Mouse (Mus musculus) activated CD4-positive, CD25-positive, alpha-beta regulatory T cell, adult 4 months (primary cell): ENCODE data around the gene Gm21992. TPM values are rescaled to one million over a fixed set of nuclear protein-coding genes. Genes with fewer than 3 reads are reported as not detected.

Experiments used
- ATAC-seq: one replicate; pipeline ENCODE4 v1.8.0; 2017
- polyA plus RNA-seq, 2 experiments: library from polyadenylated mRNA; unstranded; fragments of 100-300 nt; shearing (Covaris generic); gene quantifications; one replicate each; pipeline ENCODE4 v1.2.1; 2017

Gene Gm21992
- polyA plus RNA-seq, 2 experiments from 2014 or later: 36.1 to 36.5 TPM

DNA sequence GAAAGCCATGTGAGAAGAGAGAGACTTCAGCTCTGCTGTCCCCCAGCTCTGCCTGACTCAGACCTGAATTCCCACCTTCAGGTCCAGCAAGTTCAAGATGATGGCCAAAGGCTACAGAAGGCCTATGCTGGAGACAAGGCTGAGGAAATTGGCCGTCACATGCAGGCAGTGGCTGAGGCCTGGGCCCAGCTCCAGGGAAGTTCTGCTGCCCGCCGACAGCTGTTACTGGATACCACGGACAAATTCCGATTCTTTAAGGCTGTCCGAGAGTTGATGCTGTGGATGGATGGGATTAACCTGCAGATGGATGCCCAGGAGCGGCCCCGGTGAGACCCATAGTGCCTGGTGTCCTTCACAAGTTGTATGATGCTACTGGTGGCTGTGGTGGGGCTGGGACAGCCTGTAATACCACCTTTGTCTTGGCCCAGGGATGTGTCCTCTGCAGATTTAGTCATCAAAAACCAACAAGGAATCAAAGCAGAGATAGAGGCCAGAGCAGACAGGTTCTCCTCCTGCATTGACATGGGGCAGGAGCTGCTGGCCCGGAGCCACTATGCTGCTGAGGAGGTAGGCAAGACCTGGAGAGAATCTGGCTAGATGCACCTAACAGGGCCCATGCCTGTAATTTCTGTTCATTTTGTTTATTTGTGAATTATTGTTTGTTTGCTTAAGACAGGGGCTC is 63.6 kb downstream of the Gm21992 start:
- no peak for ATAC-seq

DNA sequence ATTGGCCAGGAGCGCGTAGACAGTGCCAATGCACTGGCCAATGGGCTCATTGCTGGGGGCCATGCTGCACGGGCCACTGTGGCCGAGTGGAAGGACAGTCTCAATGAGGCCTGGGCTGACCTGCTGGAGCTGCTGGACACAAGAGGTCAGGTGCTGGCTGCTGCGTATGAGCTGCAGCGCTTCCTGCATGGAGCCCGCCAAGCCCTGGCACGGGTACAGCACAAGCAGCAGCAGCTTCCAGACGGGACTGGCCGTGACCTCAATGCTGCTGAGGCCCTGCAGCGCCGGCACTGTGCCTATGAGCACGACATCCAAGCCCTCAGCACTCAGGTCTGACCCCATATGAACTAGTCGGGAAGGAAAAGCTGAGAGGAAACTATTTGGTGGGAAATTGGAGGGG is 64.8 kb downstream of the Gm21992 start:
- no peak for ATAC-seq

DNA sequence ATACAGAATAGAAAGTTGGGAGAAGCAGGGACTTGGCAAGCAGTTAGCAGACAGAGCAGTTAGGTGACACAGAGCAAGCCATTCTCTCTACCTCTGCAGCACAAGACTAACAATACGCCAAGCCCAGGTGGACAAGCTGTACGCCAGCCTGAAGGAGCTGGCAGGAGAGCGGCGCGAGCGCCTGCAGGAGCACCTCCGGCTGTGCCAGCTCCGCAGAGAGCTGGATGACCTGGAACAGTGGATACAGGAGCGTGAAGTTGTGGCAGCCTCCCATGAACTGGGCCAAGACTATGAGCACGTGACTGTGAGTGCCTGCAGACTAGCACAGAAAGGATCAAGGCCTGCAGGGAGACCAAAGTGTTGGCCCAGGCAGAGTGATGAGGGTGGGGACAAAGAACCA is 65.7 kb downstream of the Gm21992 start:
- no peak for ATAC-seq

DNA sequence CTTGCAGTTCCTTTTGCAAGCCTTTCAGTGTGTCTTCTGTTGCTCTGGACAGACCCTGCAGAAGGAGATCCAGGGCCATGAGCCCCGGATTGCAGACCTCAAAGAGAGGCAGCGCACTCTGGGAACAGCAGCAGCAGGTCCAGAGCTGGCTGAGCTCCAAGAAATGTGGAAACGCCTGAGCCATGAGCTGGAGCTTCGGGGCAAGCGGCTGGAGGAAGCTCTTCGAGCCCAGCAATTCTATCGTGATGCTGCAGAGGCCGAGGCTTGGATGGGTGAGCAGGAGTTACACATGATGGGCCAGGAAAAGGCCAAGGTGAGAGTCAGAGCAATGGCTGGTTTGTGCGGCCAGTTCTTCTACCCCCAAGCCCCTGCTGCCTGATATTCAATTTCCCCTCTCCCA is 66.4 kb downstream of the Gm21992 start:
- ATAC-seq: no peak

DNA sequence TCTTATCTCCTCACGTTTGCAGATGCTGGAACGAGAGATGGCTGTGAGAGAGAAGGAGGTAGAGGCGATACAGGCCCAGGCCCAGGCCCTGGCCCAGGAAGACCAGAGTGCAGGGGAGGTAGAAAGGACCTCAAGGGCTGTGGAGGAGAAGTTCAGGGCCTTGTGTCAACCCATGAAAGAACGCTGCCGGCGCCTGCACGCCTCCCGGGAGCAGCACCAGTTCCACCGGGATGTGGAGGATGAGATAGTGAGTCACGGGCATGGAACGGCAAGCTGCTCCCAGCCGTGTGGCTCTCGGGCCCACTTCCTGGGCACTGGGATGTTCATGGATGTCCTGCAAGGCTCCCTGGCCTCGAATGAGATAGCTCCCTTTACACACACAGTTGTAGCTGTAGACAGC is 67.4 kb downstream of the Gm21992 start:
- ATAC-seq: no peak

DNA sequence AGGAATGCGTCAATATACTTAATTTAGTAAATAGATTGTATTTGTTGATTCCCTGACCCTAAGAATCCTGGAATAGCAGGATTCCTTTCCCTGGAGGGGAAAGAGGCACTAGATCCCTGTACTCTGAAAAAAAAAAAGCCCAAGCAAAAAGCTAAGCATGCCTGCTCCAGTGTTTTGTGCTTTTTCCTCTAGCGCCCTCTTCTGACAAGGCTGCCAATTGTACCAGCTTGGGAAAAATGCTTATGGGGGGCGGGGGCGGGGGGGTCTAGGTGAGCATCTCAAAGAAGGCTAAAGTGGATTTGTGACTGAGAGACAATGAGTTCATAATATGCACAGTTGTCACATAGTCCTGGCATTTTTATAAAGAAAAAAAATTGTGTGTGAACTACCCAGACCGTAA is 67.9 kb downstream of the Gm21992 start:
- no peak for ATAC-seq

DNA sequence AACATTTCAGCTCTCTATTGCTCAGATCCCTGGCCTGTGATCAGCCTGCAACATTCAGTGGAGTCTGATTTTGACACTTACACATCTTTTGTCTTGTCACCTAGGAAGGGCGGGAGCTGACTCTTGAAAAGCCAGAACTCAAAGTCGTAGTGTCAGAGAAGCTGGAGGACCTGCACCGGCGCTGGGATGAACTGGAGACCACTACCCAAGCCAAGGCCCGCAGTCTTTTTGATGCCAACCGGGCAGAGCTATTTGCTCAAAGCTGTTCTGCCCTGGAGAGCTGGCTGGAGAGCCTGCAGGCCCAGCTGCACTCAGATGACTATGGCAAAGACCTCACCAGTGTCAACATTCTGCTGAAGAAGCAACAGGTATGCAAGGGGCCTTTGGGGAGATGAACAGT is 69.2 kb downstream of the Gm21992 start:
- no peak for ATAC-seq

DNA sequence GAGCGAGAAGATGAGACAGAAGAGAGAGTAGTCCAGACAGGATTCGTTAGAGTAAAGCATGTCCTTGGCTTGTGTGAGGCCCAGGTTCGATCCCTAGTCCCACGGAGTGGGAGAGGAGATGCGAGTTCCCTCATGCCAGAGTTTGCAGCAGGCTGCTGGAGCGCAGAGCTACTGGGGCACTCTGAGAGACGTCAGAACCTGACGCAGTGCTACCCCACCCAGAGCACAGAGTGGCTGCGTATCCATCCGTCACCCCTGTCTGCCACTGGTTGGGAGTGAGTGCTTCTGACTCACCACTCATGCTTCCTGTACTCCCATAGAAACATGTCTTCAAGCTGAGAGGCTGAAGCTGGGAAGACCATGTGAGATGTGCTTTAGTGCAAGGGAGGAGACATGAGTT is 69.9 kb downstream of the Gm21992 start:
- no peak for ATAC-seq

DNA sequence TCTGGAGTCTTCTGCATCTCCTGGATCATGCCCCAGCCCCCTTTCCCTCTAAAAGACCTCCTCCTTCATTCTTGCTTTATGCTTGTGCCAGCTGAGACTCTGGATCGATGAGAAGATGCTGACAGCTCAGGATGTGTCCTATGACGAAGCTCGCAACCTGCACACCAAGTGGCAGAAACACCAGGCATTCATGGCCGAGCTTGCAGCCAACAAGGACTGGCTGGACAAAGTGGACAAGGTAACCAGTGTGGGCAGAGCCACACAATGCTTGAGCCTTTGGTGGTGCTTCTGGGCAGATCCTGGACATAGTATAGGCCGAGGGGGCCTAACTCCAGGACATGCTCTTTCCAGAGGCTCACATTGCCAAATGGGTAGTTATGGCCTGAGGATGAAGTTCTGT is 71.7 kb downstream of the Gm21992 start:
- ATAC-seq: no peak

DNA sequence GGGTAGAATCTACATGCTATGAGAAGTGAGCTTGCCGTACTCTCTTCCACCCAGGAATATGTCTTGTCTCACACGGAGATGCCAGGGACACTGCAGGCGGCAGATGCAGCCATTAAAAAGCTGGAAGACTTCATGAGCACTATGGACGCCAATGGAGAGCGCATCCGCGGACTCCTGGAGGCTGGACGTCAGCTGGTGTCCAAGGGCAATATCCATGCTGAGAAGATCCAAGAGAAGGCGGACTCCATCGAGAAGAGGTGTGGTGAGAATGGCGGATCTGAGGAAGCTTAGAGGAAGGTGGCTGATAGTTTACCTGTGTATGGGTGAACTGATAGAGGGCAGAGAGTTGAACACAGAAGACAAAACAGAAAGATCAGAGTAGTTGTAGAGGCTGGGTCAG is 72.4 kb downstream of the Gm21992 start:
- no peak for ATAC-seq

DNA sequence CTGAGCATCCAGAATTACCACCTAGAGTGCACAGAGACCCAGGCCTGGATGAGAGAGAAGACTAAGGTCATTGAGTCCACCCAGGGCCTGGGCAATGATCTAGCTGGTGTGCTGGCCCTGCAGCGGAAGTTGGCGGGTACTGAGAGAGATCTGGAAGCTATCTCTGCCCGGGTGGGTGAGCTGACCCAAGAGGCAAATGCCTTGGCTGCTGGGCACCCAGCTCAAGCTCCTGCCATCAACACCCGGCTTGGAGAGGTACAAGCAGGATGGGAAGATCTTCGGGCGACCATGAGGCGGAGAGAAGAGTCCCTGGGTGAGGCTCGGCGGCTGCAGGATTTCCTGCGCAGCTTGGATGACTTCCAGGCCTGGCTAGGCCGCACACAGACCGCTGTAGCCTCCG is 73.5 kb downstream of the Gm21992 start:
- ATAC-seq: no peak

DNA sequence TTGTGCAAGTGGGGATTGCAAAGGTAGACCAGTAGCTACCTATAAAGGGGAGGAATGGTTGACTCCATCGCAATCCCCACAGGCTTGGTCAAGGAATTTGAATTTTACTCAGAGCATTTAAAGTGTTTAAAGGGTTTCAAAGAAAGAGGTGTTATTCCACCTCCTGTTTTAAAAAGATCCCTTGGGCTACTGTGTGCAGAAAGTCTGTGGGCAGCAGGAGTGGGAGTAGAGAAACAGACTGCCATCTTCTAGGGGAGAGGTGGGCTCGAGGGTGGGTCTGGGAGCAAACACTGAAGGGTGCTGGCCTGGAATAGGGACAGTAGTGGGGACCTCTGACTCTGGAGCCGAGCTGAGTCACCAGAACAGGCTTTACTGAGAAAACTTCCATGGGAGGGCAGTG is 78.4 kb downstream of the Gm21992 start:
- no peak for ATAC-seq

DNA sequence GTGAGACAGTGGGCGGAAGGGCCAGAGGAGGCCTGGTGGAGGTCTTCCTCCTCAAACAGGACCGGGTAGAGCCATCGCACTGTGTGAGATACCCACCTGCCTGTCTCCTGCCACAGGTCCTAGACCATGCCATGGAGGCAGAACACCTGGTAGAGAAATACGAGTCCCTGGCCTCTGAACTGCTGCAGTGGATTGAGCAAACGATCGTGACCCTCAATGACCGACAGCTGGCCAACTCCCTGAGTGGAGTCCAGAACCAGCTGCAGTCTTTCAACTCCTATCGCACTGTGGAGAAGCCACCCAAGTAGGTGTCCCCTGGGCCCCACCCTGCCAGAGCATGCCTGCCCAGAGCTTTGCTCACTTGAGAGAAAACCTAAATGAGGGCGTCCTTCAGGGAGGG is 82.2 kb downstream of the Gm21992 start:
- ATAC-seq: no peak

DNA sequence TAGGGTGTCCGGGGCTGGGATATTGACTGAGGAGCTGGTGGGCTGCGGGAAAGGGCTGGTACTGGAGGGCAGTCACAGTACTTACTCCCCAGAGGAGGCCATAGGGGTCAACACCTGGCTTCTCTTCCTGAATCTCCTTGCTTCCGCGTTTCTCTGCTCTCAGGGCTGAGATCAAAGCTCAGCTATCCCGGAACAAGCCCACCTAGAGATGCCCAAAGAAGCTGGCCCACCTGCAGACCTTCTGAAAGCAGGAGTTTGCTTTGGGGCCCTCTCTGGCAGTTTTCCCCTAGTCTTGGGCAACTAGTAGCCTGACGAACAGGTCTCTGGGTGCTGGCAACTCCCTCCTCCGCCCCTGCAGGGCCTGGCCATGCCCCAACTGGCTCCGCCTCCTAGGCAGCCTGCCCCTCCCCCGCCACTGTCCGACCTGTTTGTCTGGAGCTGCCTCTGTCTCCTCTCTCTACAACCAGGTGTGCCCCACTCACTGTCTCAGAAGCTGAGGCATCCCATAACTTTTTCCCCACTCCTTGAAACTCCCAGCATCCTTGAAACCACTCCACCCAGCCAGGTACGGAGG is 90.7 kb downstream of the Gm21992 start:
- ATAC-seq: no peak

DNA sequence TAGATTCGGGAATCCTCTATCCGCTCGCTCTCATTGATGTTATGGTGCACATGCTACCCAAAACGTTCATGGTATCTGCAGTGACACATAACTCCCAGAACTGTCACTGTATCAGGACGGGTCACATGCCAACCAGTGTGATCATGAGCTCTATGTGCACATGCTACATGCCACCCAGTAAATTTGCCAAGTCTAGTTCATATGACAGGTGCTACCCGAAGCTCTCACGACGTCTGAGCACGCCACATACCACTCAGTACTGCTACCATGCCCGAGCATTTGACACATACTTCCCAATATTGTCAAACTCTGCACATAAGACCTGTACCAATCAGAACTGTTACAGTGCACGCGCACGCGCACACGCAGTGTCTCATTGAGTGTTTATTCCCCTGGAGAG is 91.3 kb downstream of the Gm21992 start:
- ATAC-seq: no peak

DNA sequence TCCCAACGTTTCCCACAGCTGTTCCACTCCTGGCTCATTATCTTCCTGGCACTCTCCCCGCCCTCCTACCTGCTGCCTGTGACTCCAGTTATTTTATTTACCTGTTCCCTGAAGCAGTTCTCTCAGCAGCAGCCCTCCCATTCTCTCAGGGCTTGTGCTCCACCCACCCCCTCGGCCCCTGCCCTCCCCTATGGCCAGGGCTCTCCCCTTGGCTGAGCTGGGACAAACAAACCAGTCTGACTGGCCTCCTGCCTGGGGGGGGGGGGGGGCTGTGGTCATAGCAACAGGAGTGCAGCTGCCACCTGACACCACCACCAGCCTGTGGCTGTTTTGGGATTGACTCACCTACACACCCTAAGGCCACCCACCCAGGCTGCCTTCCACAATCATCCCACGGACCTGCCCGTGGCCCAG is 92.1 kb downstream of the Gm21992 start:
- no peak for ATAC-seq

DNA sequence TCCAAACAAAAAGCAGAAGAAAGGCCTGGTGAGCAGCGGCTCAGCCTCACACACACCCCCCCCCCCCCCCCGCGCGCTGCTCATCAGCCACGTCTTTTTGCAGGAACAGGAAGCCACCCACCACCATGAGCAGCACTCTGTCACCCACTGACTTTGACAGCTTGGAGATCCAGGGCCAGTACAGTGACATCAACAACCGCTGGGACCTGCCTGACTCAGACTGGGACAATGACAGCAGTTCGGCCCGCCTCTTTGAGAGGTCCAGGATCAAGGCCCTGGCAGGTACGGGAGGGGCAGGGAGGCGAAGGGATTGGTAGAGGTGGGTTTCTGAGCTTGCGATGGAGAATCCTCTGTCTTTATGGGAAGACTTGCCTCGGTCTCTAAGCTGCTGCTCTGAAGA is 92.7 kb downstream of the Gm21992 start:
- no peak for ATAC-seq

DNA sequence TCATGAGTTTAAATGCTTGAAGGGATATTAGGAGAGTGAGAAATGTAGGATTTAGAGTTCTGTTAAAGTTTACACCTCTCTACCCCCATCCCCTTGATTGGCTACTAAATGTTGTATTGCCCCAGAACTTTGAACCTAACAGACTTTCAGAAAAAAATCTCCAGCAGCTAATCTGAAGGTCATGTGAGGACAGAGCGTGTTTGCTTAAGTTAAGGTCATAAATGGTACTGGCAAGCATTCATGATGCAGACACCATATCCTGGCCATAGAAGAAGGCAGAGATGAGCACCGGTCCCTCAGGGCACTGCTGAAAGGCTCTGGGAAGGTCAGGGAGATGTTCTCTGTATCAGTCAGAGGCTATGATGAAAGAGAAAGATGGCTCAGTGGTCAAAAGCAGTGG is 94.1 kb downstream of the Gm21992 start:
- no peak for ATAC-seq

DNA sequence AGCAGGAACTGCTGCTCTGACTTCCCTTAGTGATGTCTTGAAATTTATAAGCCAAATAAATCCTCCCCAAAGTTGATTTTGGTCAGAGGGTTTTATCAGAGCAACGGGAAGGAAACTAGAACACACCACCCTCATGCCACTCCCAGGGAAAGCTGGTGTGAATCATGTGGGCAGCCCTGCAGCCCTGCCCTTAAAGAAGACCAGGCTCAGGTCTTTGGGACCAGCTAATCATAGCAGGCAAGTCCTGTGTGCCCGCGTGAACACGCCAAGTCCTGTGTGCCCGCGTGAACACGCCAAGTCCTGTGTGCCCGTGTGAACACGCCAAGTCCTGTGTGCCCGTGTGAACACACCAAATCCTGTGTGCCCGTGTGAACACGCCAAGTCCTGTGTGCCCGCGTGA is 94.7 kb downstream of the Gm21992 start:
- ATAC-seq: no peak

DNA sequence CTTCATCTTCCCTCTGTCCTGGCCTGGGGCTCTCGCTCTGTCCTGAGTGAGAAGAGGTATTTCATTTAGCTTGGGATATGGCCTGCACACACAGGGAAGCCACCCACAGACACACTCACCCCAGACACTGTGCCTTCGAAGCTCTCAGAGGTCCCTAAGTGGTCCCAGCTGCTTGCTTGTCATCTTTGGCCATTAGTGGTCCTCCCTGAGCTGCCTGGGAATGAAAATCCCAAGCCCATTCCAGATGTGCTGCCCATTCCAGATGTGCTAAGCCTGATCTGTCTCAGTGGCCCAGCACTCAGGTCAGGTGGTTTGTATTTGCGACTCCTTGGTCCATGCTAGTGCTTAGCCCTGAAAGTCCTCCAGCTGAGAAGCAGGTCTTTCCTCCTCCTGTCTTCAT is 97.5 kb downstream of the Gm21992 start:
- no peak for ATAC-seq

DNA sequence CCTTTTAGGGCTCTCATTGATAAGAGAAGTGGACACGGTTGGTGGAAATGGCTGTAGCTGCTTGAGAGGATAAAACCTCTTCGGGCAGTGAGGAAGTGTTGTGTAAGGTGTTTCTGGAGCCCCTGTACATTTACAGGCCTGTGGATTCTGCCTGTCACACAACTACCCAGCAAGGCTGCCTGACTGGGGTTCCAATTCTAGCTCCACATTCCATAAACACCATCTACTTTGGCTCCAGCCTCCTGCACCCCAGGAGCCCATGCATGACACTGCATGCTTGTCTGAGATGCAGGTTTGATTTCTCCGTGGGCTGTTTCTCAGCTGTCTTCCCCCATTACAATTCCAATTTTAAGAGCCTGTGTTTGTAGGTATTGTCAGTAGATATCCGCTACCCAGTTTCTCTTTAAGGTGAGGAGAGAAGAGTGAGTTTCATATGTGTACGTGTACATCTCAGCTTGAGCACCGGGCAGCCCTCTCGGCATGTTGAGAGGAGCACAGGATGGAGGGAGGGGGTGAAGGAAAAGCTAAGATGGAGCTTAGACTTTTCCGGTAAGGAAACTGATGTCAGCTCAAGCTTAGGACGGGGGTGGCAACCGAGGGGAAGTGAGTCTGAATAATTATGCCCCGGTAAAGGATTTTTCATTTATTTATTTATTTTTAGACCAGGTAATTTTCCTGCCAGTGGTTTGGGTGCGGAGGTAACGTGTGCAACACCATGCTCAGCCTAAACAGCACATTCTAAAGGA is 98.5 kb downstream of the Gm21992 start:
- no peak for ATAC-seq

DNA sequence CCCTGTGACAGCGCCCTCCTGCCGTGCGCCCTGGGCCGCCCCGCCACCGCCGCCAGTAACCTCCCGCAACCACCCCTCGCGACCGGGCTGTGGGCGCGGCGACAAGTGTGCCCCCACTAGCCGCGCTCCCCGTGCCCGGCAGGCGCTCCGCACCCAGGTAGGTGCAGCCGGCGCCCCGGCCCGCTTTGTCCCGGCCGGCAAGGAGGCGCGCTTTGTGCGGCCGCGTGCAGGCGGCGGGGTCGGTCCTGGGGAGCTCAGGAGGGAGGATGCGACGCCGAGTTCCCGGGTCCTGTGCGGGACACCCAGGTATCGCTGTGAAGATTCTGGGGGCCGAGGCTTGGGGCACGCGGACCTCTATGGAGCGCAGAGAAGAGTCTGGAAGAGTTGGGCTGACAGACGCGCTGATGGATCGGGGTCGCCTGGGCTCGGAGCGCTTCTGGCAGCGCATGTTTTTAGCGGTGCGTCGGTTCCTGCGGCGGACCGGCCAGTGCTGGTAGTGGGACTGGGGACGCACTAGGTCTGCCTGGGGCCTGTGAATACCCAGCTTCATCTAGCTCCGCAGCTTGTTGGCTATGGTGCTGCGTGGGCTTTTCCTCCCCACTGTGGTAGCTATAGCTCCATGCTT is 99.1 kb downstream of the Gm21992 start:
- ATAC-seq: no peak

DNA sequence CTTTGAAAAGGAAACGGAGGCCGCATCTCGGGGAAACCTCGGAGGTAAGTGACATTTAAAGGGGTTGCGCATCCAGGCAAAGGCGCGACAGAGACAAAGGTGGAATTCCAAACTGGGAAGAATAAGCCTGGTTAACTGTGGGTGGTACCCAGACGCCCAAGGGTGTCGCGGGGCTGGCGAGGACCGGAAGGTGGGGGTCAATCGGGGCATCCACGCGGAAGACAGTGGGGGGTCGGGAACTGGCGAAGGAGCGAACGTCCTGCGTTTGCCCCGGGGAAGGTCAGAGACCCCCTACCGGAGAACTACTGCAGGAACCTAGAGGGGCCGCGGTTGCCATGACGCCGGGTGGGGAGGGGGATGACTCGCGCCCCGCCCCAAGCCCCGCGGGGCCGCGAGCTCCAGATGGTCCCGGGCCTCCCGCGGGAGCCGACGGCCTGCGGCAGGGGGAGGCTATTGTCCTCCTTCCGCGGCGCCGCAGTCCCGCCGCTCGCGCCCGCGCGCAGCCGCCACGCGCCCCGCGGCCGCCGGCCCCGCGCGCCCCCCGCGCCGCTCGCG is 99.7 kb downstream of the Gm21992 start:
- ATAC-seq: no peak
